Mouse (Mus musculus): ENCODE results near the gene Gm28434.

Gene Gm28434

DNA sequence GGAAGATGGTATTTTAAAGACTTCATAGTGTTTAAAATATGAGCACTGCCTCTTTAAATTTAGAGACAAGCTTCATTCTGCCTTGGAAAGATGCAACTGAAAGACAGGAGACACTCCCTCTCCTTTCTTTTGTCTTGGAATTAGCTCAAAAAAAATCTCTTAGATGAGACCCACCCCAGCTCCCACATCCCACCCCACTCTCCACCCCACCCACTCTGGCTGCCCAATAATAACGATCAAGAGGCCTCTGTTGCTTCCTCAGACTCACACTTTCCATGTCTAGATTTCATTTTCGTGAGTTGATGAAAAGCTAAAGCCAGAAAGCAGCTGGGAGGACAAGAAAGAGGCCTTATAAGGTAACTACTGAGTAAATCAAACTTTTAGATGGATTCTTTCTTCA is at the start of gene Gm28434, which contains the start of gene 2310003L06Rik:
Gene Gm28434 (plus strand): TSS at position 317 of the 400 bp plus-strand sequence.
Gene 2310003L06Rik (plus strand): TSS at position 259 of the 400 bp plus-strand sequence.
- no peak for DNase-seq

DNA sequence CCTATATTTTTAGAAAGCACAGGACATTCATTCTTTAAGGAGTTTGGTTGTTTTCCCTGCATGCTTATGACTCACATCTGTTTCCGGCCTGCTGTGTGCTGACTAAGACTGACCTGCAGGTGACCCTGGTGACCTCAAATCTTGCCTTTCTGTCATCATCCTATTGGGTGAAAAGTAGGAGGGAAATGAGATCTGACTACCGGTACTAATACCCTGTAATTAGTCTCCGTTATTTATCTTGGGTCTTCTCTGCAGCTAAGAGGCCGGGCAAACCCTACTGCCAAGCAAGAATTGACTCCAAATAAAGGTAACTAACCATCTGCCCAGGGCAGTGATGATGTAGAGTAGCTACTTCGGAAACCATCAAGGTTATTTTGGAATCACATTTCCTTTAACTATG is 43.9 kb upstream of the Gm28434 start, which contains the start of gene Csn3:
Gene Csn3 (plus strand): TSS at position 208 of the 400 bp plus-strand sequence.
- no peak for DNase-seq

DNA sequence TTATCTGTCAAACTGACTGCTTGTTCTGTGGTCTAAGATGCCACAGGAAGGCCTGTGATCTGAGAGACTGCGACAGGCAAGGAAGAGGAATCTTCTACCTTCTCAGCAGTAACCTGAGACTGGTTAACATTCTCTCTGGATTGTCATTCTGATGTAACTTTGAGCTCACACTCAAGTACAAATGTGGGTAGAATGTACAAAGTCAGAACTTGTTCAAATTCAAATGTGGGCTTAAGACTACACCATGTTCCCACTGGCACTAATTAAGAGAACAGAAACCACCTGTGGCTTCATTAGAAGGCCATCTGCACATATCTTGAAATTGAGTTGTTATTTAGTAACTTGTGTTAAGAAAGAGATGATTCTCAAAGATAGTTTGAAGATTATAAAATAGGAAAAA is 37.7 kb upstream of the Gm28434 start:
- no peak for DNase-seq

DNA sequence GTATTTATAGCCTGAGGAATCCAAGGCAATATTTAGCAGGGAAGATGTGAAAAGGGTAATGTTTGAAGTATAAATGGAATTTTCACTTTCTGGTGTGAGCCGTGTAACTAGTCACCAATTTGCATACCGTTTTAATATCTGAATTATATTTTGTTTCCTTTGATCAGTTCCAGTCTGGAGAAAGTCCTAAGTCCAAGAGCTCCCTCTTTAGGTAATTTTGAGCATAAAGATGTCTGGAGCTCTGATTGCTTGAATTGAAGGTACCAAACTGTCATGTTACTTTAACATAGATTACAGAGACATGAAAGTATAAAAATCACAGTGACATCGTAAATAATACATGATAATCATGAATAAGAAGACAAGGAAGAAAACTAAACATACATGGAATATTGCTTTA is 28.6 kb upstream of the Gm28434 start:
- DNase-seq: no peak

- no peak for DNase-seq
These were observed 26.8 kb upstream of the Gm28434 start for GRCm38 (mm10) chr5:87942515-87942914.

DNA sequence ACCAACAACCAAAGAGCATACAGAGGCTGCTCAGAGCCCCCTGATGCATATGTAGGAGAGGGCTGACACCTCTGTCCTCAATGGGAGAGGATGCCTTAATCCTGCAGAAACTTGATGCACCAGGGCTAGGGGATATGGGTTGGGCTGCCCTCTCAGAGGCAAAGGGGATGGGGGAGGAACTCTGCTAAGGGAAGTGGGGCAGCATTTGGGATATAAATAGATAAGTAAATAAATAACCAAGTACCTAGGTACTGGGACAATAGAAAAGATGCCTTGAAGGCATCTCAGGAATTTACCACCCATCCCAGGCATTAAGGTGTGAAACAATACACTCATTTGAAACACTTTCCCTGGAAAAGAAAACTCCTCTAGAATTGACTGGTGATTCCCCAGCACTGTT is 17.5 kb upstream of the Gm28434 start:
- no peak for DNase-seq

GRCm38 (mm10) chr5:87979139-87979538 is 9.8 kb downstream of the Gm28434 start, which contains the start of gene Cabs1:
Gene Cabs1, plus strand, starts transcription at chr5:87979439.
- no peak for DNase-seq

GRCm38 (mm10) chr5:87982468-87983214 is 13.3 kb downstream of the Gm28434 start:
- no peak for DNase-seq

GRCm38 (mm10) chr5:88002249-88002648 is 32.9 kb downstream of the Gm28434 start, which contains the start of gene Smr3a:
Gene Smr3a, plus strand, starts transcription at chr5:88002549.
- no peak for DNase-seq

GRCm38 (mm10) chr5:88005241-88005640 is 35.9 kb downstream of the Gm28434 start:
- no peak for DNase-seq
